Mouse (Mus musculus) limb, embryonic 15.5 days (tissue): Measurements from ENCODE around the gene Tfam. TPM values are rescaled to one million over a fixed set of nuclear protein-coding genes. Genes with fewer than 3 reads are reported as not detected.

Experiments
- ATAC-seq: fragments of 200-750 bp; cut with Nextera tagmentation; 2 replicates; pipeline ENCODE4 v1.8.0; 2017; ENCODE audit warnings: low read depth, moderate TSS enrichment; ENCODE audit not compliant: insufficient number of reproducible peaks, low FRiP score, low TSS enrichment
- H3K27ac ChIP-seq: fragments of 300-500 bp; sonication (generic); 2 replicates; pipeline ENCODE4 v1.5.1; 2015; ENCODE audit warnings: moderate library complexity, mild to moderate bottlenecking, inconsistent platforms
- H3K27me3 ChIP-seq: fragments of 300-500 bp; sonication (generic); 2 replicates; pipeline ENCODE4 v1.6.1; 2015; ENCODE audit warnings: inconsistent platforms
- H3K36me3 ChIP-seq: fragments of 300-500 bp; sonication (generic); 2 replicates; pipeline ENCODE4 v1.6.1; 2015; ENCODE audit warnings: inconsistent platforms
- H3K4me1 ChIP-seq: fragments of 300-500 bp; sonication (generic); 2 replicates; pipeline ENCODE4 v1.6.1; 2015; ENCODE audit warnings: inconsistent platforms
- H3K4me2 ChIP-seq: fragments of 300-500 bp; sonication (generic); 2 replicates; pipeline ENCODE4 v1.6.1; 2015; ENCODE audit warnings: mild to moderate bottlenecking, inconsistent platforms
- H3K4me3 ChIP-seq: fragments of 300-500 bp; sonication (generic); 2 replicates; pipeline ENCODE4 v1.5.1; 2015; ENCODE audit warnings: mild to moderate bottlenecking, inconsistent platforms
- H3K9ac ChIP-seq: fragments of 300-500 bp; sonication (generic); 2 replicates; pipeline ENCODE4 v1.6.1; 2015; ENCODE audit warnings: inconsistent platforms
- H3K9me3 ChIP-seq: fragments of 300-500 bp; sonication (generic); 2 replicates; pipeline ENCODE4 v1.6.1; 2016; ENCODE audit warnings: inconsistent platforms
- WGBS: fragments of 180-500 bp; shearing (Covaris S2); methylation state at CpG from one replicate; pipeline ENCODE4 v1.1.7; 2015; 5-methylcytosine and 5-hydroxymethylcytosine counted together
- polyA plus RNA-seq: library from polyadenylated mRNA; unstranded; fragments of >200 nt; fragmentation: Nextera tagmentation; extraction: Ambion mirVana; gene quantifications from 2 replicates; pipeline ENCODE4 v1.2.1, GENCODE M21; 2015

Gene Tfam
- polyA plus RNA-seq, 1 experiment from 2014 or later, result 59.8 TPM

DNA sequence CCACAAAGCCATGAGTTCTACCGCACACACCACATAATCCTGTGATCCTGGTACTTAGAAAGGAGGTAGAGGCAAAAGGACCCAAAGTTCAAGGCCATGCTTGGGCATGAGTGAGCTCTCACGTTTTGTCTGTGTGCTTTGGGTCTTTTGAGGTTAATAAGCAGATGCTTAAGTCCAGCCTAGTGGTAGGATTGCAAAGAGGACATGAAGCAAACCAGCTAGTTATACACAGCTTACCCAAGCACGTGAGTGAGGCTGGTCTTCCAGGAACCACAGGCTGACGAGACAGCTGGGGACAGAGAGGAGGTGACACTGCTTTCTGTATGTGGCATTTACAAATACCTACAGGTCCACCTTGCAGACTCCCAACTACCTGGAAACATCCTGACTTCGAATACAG, 14.3 kb upstream of the Tfam start:
- H3K4me1 ChIP-seq, result no peaks in the 10 kb centered on the region
- no peak overlapping the region for H3K9ac ChIP-seq
- H3K27me3 ChIP-seq, result no peaks in the 10 kb centered on the region
- no peak overlapping the region for H3K4me2 ChIP-seq
- H3K4me3 ChIP-seq, result no peak overlapping the region
- H3K27ac ChIP-seq, result no peak overlapping the region
- 75% methylated on average over 5 of the region's 5 CpGs for WGBS
- peaks cover 11% of the 10 kb centered on the region for H3K36me3 ChIP-seq
- no peaks in the 10 kb centered on the region for H3K9me3 ChIP-seq
- ATAC-seq, result no peak

DNA sequence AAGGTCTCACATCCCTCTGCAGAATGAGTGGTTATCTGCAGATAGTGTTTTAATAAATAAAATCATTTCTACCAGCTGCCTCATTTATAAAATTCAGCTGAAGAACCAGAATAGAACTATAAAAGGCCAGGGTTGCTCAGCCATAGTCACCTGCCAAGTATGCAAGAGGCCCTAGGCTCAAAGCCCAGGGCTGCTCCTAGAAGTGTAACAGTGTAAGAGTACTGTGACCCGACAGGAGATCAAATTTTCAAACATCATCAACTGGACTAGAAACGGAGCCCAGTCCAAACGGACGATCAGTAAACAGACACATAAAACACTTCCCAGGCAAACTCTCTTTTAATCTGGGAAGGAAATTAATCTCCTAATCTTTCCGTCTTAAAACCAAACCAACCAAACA, 13.8 kb upstream of the Tfam start:
- no peak for ATAC-seq
- Histone ChIP-seq H3K4me2 (no peak overlapping the region), H3K4me3 (no peak overlapping the region), H3K27me3 (no peaks in the 10 kb centered on the region), H3K9ac (no peak overlapping the region), H3K36me3 (peaks cover 11% of the 10 kb centered on the region), H3K9me3 (no peaks in the 10 kb centered on the region), H3K27ac (no peak overlapping the region), H3K4me1 (no peaks in the 10 kb centered on the region)
- WGBS, result 63% methylated on average over 5 of the region's 5 CpGs

DNA sequence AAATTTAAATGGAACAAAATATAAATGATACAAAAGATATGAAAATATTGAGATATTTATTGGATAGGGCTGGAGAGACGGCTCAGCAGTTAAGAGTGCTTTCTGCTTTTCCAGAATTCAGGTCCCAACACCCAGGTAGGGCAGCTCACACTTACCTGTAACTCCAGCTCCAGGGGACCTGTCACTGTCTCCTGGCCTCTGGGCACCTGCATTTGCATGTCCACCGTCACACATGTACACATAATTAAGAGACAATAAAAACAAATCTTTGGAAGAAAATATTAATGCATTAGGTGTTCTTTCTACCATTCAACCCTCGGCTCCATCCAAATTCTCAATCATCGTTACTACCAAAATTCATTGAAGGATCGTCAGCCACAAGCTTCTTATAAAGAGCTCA, 13.2 kb upstream of the Tfam start:
- no peak for ATAC-seq
- H3K4me3 ChIP-seq, result no peak overlapping the region
- no peaks in the 10 kb centered on the region for H3K9me3 ChIP-seq

DNA sequence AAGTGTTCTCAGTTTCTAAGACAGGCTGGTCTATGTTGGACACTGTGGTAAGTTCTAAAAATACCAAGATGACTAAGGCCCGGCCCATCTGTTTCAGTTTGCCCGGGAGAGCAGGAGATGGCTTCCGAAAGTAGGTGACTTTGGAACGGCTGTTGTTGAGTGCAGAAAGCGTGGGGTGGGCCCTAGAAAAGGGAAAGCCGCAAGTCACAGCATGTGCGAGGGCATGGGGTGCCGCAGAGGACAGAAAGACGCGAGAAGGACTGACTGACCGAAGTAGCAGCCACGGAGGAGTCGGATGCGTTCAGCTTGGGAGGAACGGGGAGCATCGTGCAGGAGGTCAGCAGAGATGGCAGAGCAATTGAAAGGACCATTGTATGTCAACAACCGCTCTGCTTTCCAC, 12.4 kb upstream of the Tfam start:
- no peaks in the 10 kb centered on the region for H3K9me3 ChIP-seq
- 78% methylated on average over 17 of the region's 17 CpGs for WGBS
- ATAC-seq, result no peak
- no peak overlapping the region for H3K9ac ChIP-seq
- no peak overlapping the region for H3K4me3 ChIP-seq
- no peak overlapping the region for H3K27ac ChIP-seq
- H3K4me1 ChIP-seq, result no peaks in the 10 kb centered on the region
- no peak overlapping the region for H3K4me2 ChIP-seq
- H3K27me3 ChIP-seq, result no peaks in the 10 kb centered on the region
- H3K36me3 ChIP-seq, result peaks cover 9% of the 10 kb centered on the region

More for the DNA sequence above, 13.2 kb upstream of the Tfam start:
- no peak overlapping the region for H3K9ac ChIP-seq
- H3K4me2 ChIP-seq, result no peak overlapping the region
- no peak overlapping the region for H3K27ac ChIP-seq
- WGBS, result 84% methylated on average over 5 of the region's 5 CpGs
- peaks cover 11% of the 10 kb centered on the region for H3K36me3 ChIP-seq
- no peaks in the 10 kb centered on the region for H3K4me1 ChIP-seq
- no peaks in the 10 kb centered on the region for H3K27me3 ChIP-seq

DNA sequence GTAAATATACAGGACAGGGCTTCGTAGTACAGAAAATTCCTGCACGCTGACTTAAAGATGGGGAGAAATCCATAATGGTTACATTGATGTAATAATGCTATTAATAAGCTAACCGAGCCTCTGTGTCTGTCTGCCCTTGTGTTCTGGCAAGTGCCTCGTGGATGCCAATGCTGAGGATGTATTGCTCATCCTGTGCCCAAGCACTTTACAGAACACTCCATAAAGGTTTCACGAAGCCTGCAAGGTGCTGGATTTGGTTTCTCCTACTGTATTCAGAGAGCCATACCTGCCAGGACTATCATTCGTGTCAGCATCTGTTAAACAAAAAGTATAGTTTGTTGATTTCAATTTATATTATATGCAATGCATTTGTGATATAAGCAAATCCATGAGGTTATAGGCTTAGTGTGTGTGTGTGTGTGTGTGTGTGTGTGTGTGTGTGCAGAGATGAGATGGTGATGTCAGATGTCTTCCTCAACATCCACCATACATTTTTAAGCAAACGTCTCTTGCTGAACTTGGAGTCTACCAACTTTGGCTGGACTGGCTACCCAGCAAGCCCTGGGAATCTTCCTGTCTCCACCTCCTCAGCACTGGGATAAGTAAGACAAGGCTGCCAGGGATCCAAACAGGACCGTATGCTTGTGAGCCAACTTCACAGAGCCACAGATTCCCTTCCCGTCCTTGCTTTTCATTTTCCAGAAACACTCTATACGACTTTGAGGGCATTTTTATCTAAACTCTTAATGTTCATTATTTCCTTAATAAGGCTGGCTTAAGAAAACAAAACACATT, 11.2 kb upstream of the Tfam start:
- no peaks in the 10 kb centered on the region for H3K9me3 ChIP-seq
- no peak overlapping the region for H3K4me3 ChIP-seq
- peaks cover 1% of the 10 kb centered on the region for H3K36me3 ChIP-seq
- H3K9ac ChIP-seq, result no peak overlapping the region
- no peaks in the 10 kb centered on the region for H3K4me1 ChIP-seq
- H3K4me2 ChIP-seq, result no peak overlapping the region
- WGBS, result 81% methylated on average over 10 of the region's 10 CpGs
- ATAC-seq, result no peak
- no peak overlapping the region for H3K27ac ChIP-seq
- no peaks in the 10 kb centered on the region for H3K27me3 ChIP-seq

DNA sequence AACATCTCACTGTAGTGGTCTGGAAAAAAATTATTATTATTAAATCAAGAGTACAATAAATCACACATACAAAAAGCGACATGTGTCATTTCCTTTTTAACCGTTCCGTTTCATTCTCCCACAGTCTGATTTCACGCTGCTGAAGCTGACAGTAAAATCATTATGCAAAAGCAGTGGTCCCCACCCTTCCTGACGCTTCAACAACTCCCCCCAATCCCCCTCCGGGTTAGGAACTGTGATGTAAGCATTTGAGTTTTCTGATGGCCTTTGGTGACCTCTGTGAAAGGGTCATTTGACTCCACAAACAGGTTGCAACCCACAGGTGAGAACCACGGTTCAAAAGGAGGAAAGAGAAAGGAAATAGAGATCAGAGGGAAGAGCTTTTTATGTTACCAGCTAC, 8.9 kb upstream of the Tfam start:
- no peaks in the 10 kb centered on the region for H3K4me1 ChIP-seq
- no peak overlapping the region for H3K9ac ChIP-seq
- WGBS, result 31% methylated on average over 7 of the region's 7 CpGs
- no peak overlapping the region for H3K4me2 ChIP-seq
- H3K9me3 ChIP-seq, result no peaks in the 10 kb centered on the region
- H3K4me3 ChIP-seq, result no peak overlapping the region
- no peaks in the 10 kb centered on the region for H3K27me3 ChIP-seq
- ATAC-seq, result no peak
- no peak overlapping the region for H3K27ac ChIP-seq
- H3K36me3 ChIP-seq, result no peaks in the 10 kb centered on the region

DNA sequence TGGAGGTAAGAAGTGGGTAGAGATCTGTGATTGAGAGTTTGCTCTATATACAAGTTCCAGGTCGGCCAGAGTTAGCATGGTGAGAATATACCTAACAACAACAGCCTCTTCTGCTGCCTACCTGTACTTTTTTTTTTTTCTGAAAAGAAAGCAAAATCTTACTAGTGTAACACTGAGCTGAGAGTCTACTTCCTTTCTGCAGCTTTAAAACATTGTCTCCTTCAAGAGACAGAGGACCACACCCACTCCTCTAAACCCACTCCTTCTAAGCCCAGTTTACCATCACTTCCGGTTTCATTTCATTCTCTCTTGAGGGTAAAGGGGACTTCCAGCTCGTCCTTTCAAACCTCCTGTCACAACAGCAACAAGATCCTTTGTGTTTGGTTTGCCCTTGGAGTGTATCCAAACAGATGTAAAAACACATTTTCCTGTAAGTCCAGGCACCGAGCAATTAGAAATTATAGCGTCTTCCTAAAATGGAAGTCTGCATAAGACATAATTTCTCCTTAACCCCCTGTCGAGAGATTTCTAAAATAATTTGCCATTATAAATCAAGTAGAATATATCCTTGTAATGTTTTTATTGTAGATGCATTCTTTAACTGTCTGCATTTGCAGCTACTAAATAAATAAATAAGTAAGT, 1.5 kb upstream of the Tfam start:
- H3K4me1 ChIP-seq, result peaks cover 5% of the 10 kb centered on the region
- H3K27ac ChIP-seq, result no peak overlapping the region
- no peak overlapping the region for H3K9ac ChIP-seq
- H3K9me3 ChIP-seq, result no peaks in the 10 kb centered on the region
- no peak overlapping the region for H3K4me2 ChIP-seq
- H3K27me3 ChIP-seq, result no peaks in the 10 kb centered on the region
- no peak for ATAC-seq
- no peak overlapping the region for H3K4me3 ChIP-seq
- 48% methylated on average over 6 of the region's 6 CpGs for WGBS
- peaks cover 8% of the 10 kb centered on the region for H3K36me3 ChIP-seq

DNA sequence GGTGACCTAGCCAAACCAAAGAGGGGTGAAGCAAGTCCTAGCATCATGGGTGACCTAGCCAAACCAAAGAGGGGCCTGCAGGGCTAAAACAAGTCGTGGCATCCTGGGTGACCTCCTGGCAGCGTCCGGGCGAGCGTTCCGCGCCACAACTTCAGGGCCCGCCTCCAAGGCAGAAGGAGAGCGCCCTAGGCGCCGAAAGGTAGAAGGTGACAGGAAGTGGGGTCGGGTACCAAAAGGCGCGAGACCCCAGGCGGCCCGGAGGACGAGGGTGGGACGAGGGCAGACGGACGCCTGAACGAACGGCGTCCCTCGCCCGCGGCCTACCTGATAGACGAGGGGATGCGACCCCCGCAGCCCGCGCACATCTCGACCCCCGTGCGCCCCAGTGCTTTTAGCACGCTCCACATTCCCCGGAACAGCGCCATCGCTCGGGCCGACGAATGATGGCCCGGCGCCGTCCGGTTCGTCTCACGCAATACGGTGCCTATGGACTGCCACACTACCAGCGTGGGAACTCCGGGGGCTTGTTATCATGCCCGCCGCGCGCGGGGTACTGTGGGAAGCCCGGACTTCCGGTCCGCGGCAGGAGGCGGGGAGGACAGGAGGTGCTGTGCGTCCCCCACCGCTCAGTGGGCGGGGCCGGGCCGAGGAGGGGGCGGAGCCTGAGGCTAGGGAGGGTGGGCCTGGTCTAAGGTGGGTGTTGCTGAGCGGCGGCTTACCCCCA, 402 bp downstream of the Tfam start:
- peak; percentile 98 for ATAC-seq
- H3K36me3 ChIP-seq, result peaks cover 25% of the 10 kb centered on the region
- peak overlapping the region; percentile 81 for H3K4me2 ChIP-seq
- H3K9me3 ChIP-seq, result no peaks in the 10 kb centered on the region
- H3K27ac ChIP-seq, result peak overlapping the region; percentile 62; the same call in 1 of the 2 replicates
- peak overlapping the region; percentile 94 for H3K9ac ChIP-seq
- H3K4me3 ChIP-seq, result peak overlapping the region; percentile 91
- peaks cover 5% of the 10 kb centered on the region for H3K4me1 ChIP-seq
- no peaks in the 10 kb centered on the region for H3K27me3 ChIP-seq
- under 1% methylated on average over 68 of the region's 68 CpGs for WGBS

DNA sequence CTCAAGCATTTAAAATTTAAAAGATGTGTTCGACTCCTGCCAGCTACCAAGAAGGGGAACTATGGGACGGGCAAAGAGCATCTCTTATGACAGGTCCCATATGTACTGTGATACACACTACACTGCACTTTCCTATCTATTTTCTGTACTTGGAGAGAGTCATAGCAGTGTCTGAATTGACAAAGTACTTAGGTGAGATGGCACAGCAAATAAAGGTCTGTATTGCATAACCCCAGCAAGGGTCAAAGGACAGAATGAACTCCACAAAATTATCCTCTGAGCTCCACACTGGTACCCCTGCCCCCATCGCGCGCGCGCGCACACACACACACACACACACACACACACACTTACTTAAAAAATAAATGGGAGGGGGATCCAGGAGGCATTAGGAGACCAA, 4.0 kb downstream of the Tfam start:
- Histone ChIP-seq H3K4me3 (no peak overlapping the region), H3K4me1 (peaks cover 5% of the 10 kb centered on the region), H3K9ac (no peak overlapping the region), H3K27me3 (no peaks in the 10 kb centered on the region), H3K9me3 (no peaks in the 10 kb centered on the region), H3K27ac (no peak overlapping the region), H3K36me3 (peaks cover 48% of the 10 kb centered on the region), H3K4me2 (no peak overlapping the region)
- no peak for ATAC-seq
- 95% methylated on average over 8 of the region's 8 CpGs for WGBS

DNA sequence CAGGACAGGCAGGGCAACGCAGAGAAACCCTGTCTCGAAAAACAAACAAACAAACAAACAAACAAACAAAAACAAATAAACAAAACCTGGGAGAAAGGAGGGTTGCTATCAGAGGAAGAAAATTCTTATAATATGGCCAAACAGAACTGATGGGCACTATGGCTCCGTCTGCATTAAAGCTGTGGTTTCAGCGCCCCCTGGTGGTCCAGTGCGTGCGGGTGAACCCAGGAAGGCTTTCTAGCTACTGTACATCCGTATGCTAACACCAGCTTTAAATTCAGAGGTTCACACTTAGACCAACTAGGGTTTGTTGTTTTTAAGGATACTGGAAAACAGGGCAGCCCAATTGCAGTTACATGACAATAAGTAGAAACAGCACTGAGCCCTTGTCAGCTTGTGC, 12.2 kb downstream of the Tfam start:
- ATAC-seq, result no peak
- H3K4me3 ChIP-seq, result no peak overlapping the region

DNA sequence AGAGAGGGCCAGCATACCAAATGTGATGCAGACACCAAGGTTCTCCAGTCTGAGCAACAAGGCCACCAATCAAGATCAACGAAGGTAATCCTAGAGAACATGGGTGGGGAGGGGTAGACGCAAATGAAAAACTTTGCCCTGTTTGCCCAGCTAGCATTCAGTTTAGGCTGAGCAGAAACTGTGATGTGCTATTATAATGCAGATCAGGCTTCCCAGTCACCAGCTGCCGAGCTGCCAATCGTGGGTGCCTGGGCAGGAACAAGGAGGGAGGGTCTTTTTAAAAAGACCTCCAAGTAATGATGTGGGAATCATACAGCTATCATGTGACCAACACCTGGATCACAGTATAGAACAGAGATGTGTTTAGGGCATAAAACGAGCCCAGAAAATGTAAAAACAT, 15.0 kb downstream of the Tfam start:
- peaks cover under 1% of the 10 kb centered on the region; the same call in 1 of the 2 replicates for H3K4me1 ChIP-seq
- 0 out of 2 replicates have a peak, but pooled peaks cover 3% of the 10 kb centered on the region for H3K27me3 ChIP-seq
- H3K36me3 ChIP-seq, result peaks cover 36% of the 10 kb centered on the region
- no peak overlapping the region for H3K9ac ChIP-seq
- 88% methylated on average over 5 of the region's 5 CpGs for WGBS
- H3K27ac ChIP-seq, result no peak overlapping the region
- no peaks in the 10 kb centered on the region for H3K9me3 ChIP-seq
- H3K4me2 ChIP-seq, result no peak overlapping the region
- no peak for ATAC-seq
- H3K4me3 ChIP-seq, result no peak overlapping the region

More for the DNA sequence above, 12.2 kb downstream of the Tfam start:
- H3K27me3 ChIP-seq, result no peaks in the 10 kb centered on the region
- 38% methylated on average over 7 of the region's 7 CpGs for WGBS
- H3K4me2 ChIP-seq, result no peak overlapping the region
- no peak overlapping the region for H3K27ac ChIP-seq
- no peaks in the 10 kb centered on the region for H3K9me3 ChIP-seq
- H3K36me3 ChIP-seq, result peaks cover 61% of the 10 kb centered on the region
- no peak overlapping the region for H3K9ac ChIP-seq
- no peaks in the 10 kb centered on the region for H3K4me1 ChIP-seq

DNA sequence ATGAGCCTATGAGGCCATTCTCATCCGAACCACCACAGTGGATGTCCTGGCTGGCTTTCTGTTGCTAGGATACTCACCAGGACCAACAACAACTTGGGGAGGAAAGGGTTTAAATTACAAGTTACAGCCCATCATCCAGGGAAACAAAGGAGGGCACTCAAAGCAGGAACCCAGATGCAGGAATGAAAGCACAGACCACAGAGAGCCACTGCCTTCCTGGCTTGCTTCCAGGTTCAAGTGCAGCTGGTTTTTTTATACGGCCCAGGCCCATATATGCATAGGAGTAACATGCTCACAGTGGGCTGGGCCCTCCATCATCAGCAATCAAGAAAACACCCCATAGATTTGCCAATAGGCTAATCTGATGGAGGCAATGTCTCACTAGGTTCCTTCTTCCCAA, 15.4 kb downstream of the Tfam start:
- WGBS, result 88% methylated on average over 2 of the region's 2 CpGs
- Histone ChIP-seq H3K27ac (no peak overlapping the region), H3K27me3 (0 out of 2 replicates have a peak, but pooled peaks cover 3% of the 10 kb centered on the region), H3K4me2 (no peak overlapping the region), H3K36me3 (peaks cover 34% of the 10 kb centered on the region), H3K9ac (no peak overlapping the region), H3K9me3 (no peaks in the 10 kb centered on the region), H3K4me1 (peaks cover 6% of the 10 kb centered on the region; the same call in 1 of the 2 replicates), H3K4me3 (no peak overlapping the region)
- ATAC-seq, result no peak
